Mouse (Mus musculus) urinary bladder, postnatal 25 days (tissue): Measurements from ENCODE around the gene Zdhhc9.

Experiments
- DNase-seq: peaks from one replicate; pipeline ENCODE4 v3.0.0; 2022; ENCODE audit warnings: low spot score

Zdhhc9 gene

GRCm38 (mm10) chrX:48170368-48170767, 38.3 kb downstream of the Zdhhc9 start:
- no peak for DNase-seq

GRCm38 (mm10) chrX:48169892-48170291, 38.8 kb downstream of the Zdhhc9 start:
- no peak for DNase-seq

GRCm38 (mm10) chrX:48158229-48158919, 50.3 kb downstream of the Zdhhc9 start:
- no peak for DNase-seq

- no peak for DNase-seq
Observed at GRCm38 (mm10) chrX:48157396-48157795, 51.3 kb downstream of the Zdhhc9 start.

GRCm38 (mm10) chrX:48155489-48155888, 53.2 kb downstream of the Zdhhc9 start:
- DNase-seq: no peak

- DNase-seq: no peak
Observed at GRCm38 (mm10) chrX:48153949-48154348, 54.7 kb downstream of the Zdhhc9 start.

GRCm38 (mm10) chrX:48153414-48153813, 55.3 kb downstream of the Zdhhc9 start:
- DNase-seq: no peak

- no peak for DNase-seq
Observed at GRCm38 (mm10) chrX:48152106-48152505, 56.6 kb downstream of the Zdhhc9 start.

- DNase-seq: no peak
Observed at GRCm38 (mm10) chrX:48147741-48148186, 60.9 kb downstream of the Zdhhc9 start.

- no peak for DNase-seq
Observed at GRCm38 (mm10) chrX:48147226-48147625, 61.5 kb downstream of the Zdhhc9 start.

- DNase-seq: no peak
Observed at GRCm38 (mm10) chrX:48146262-48146661, 62.4 kb downstream of the Zdhhc9 start, which contains the start of gene Sash3. Gene Sash3 (plus strand): TSS chrX:48146436.

GRCm38 (mm10) chrX:48143415-48144335, 65.0 kb downstream of the Zdhhc9 start:
- no peak for DNase-seq

GRCm38 (mm10) chrX:48141481-48141880, 67.2 kb downstream of the Zdhhc9 start:
- DNase-seq: no peak

GRCm38 (mm10) chrX:48140286-48140877, 68.3 kb downstream of the Zdhhc9 start:
- DNase-seq: no peak

GRCm38 (mm10) chrX:48139368-48140285, 69.1 kb downstream of the Zdhhc9 start:
- DNase-seq: no peak

GRCm38 (mm10) chrX:48138539-48139275, 70.0 kb downstream of the Zdhhc9 start:
- DNase-seq: no peak

- DNase-seq: no peak
Observed at GRCm38 (mm10) chrX:48138011-48138410, 70.7 kb downstream of the Zdhhc9 start.

- no peak for DNase-seq
Observed at GRCm38 (mm10) chrX:48136935-48137334, 71.7 kb downstream of the Zdhhc9 start.

- no peak for DNase-seq
Observed at GRCm38 (mm10) chrX:48129167-48129566, 79.5 kb downstream of the Zdhhc9 start.

GRCm38 (mm10) chrX:48127502-48128218, 81.0 kb downstream of the Zdhhc9 start:
- no peak for DNase-seq
